Mouse (Mus musculus) megakaryocyte-erythroid progenitor cell, adult 5 weeks (primary cell): ENCODE results near the gene Gm9507. TPM values are rescaled to one million over a fixed set of nuclear protein-coding genes. Genes with fewer than 3 reads are reported as not detected.

Source experiments
- polyA plus RNA-seq: library from polyadenylated mRNA; stranded (reverse); fragments of >175 nt; gene quantifications from 2 replicates; pipeline ENCODE4 v1.2.3, GENCODE M21; 2012

Gene Gm9507
- polyA plus RNA-seq: not detected in 2 replicates

DNA sequence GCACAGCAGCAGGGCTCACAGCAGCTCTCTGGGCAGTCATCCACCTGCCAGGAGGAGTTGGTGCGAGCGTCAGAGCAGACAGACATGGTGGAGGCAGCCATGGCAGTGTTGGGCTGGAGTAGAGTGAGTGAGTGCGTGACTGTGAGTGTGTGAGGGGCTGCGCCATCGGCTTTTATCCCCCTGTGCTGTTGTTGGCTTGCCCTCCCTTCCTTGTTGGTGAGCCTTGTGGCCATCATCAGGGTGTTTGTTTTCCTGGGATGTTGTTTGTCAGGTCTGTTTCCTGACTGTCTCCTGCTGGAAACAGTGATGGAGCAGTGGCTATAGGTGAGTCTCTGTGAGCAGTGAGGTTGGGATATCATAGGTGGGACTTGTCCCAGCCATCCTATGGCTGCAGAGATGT is at the start of gene Gm9507:
TSS of gene Gm9507 (minus strand) at position 101 of the 400 bp plus-strand sequence.

DNA sequence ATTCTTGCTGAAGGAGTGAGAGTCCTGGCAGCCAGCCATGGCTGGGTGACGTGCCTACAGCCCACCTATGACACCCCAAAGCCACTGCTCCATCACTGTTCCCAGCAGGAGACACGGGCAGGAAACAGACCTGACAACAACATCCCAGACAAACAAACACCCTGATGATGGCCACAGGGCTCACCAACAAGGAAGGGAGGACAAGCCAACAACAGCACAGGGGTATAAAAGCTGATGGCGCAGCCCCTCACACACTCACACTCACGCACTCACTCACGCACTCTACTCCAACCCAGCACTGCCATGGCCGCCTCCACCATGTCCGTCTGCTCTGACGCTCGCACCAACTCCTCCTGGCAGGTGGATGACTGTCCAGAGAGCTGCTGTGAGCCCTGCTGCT is 40.9 kb upstream of the Gm9507 start, which contains the start of gene Gm10318:
TSS of gene Gm10318 (plus strand) at position 301 of the 400 bp plus-strand sequence.

DNA sequence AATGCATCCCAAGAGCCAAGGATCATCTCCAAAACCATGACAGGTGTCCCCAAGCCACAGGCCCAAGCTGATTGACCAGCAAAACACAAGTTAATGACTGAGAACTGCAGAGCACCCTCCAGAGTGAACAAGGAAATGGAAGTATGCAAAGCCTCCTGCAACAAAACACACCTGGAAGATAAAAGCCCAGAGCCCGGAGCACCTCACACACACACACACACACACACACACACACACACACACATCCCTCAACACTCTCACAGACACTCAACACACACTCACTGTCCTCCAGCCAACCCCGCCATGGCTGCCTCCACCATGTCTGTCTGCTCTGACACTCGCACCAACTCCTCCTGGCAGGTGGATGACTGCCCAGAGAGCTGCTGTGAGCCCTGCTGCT is 34.9 kb upstream of the Gm9507 start, which contains the start of gene Gm36176:
TSS of gene Gm36176 (plus strand) at position 301 of the 400 bp plus-strand sequence.

DNA sequence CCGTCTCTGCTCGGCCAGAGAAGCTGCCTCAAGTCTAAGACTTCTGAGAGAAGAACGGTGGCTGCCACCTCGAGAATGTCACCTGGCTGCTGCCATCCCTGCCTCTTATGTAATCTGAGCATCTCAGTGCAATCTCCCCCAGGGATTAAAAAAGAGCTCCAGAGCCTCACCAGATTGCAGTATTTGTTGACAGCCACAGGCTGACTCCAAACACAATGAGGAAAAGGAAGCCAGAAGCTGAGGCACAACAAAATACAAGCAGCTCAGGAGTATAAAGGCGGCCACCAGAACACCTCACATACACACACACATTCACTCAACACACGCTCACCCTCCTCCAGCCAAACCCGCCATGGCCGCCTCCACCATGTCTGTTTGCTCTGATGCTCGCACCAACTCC is 24.0 kb upstream of the Gm9507 start, which contains the start of gene Krtap10-10:
TSS of gene Krtap10-10 (plus strand) at position 301 of the 400 bp plus-strand sequence.

DNA sequence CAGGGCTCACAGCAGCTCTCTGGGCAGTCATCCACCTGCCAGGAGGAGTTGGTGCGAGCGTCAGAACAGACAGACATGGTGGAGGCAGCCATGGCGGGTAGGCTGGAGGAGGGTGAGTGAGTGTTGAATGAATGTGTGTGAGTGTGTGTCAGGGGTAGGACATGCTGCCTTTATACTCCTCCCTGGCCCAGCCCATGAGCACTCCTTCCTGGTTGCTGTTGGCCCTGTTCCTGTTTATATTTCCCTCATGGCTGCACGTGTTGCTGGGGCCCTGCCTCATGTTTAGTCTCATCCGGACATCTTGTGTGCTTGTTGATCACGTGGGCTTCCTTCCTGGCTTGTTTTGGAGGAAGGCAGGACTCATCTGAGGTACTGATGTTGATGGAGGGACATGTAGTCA is 15.3 kb upstream of the Gm9507 start, which contains the start of gene Krtap10-4:
TSS of gene Krtap10-4 (minus strand) at position 145 of the 400 bp plus-strand sequence.

DNA sequence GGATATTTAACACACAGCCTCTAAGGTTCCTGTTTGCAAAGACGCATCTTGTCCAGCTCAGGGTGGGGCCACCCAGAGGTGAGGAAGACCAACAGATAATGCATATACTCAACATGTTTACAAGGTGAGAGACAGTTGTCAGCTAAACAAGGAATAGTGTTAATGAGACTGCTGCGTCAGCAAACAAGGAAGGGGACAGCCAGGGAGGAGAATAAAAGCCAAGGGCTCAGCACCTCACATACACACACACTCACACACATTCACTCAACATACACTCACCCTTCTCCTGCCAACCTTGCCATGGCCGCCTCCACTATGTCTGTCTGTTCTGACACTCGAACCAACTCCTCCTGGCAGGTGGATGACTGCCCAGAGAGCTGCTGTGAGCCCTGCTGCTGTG is 2.7 kb upstream of the Gm9507 start, which contains the start of gene Gm2696:
TSS of gene Gm2696 (plus strand) at position 301 of the 400 bp plus-strand sequence.

DNA sequence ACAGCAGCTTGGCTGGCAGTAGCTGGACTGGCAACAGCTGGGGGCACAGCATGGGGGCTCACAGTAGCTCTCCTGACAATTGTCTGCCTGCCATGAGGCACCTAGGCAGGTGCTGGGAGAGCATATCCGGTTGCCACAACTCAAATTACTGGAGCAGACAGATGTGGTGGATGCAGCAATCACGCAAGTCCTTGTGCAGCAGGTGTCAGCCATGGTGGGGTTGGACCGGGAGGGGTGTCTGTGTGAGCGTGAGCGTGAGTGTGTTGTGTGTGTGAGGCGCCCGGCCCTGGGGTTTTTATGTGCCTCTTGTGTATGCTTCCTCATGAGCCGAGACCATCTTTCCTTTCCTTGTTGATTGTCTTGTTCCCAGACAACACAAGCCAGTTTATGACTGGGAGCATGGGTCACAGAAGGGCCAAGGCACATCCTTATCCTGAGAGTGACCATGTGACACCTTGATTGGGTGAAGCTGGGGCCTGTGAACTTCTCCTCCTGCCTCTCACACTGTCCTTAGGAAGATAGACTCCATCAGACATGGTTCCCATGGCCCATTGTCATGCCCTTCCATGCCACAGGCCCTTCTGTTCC is 12.6 kb downstream of the Gm9507 start, which contains the start of gene Gm19668:
TSS of gene Gm19668 (minus strand) at position 213 of the 588 bp plus-strand sequence.

DNA sequence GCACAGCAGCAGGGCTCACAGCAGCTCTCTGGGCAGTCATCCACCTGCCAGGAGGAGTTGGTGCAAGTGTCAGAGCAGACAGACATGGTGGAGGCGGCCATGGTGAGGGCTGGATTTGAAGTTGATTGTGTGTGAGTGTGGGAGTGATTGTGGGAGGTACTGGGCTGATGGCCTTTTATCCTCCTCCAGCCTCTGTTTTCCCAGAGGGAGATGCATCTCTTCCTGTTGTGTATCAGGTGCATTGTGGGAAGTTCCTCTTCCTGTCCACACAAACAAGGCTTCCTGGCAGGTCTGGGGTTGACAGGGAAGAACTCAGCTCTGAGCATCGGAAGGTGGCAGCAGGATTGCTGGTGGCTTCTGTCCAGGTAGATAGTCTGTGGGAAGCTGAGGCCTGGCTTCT is 16.7 kb downstream of the Gm9507 start, which contains the start of gene Gm9639:
TSS of gene Gm9639 (minus strand) at position 101 of the 400 bp plus-strand sequence.

DNA sequence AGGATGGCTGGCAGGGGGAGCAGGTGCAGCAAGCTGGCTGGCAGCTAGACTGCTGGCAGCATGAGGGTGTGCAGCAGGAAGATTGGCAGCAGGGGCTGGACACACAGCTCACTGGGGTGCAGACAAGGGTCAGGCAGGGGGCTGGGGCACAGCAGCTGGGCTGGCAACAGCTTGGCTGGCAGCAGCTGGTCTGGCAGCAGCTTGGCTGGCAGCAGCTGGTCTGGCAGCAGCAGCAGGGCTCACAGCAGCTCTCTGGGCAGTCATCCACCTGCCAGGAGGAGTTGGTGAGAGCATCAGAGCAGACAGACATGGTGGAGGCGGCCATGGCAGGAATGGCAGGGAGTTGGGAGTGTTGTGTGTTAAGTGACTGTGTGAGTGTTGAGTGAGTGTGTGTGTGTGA is 23.8 kb downstream of the Gm9507 start, which contains the start of gene Gm7137:
TSS of gene Gm7137 (minus strand) at position 325 of the 400 bp plus-strand sequence.

DNA sequence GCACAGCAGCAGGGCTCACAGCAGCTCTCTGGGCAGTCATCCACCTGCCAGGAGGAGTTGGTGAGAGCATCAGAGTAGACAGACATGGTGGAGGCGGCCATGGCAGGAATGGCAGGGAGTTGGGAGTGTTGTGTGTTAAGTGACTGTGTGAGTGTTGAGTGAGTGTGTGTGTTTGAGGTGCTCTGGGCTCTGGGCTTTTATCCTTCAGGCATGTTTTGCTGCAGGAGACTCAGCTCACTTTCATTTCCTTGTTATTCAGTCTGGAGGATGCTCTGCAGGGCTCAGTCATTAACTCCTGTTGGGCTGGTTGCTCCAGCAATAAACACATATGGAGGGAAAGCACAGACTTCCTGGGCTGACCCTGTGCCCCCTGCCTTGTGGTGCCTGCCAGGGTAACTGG is 29.2 kb downstream of the Gm9507 start, which contains the start of gene Gm3250:
TSS of gene Gm3250 (minus strand) at position 101 of the 400 bp plus-strand sequence.

DNA sequence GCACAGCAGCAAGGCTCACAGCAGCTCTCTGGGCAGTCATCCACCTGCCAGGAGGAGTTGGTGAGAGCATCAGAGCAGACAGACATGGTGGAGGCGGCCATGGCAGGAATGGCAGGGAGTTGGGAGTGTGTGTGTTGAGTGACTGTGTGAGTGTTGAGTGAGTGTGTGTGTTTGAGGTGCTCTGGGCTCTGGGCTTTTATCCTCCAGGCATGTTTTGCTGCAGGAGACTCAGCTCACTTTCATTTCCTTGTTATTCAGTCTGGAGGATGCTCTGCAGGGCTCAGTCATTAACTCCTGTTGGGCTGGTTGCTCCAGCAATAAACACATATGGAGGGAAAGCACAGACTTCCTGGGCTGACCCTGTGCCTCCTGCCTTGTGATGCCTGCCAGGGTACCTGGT is 34.8 kb downstream of the Gm9507 start, which contains the start of gene Gm7138:
TSS of gene Gm7138 (minus strand) at position 101 of the 400 bp plus-strand sequence.

DNA sequence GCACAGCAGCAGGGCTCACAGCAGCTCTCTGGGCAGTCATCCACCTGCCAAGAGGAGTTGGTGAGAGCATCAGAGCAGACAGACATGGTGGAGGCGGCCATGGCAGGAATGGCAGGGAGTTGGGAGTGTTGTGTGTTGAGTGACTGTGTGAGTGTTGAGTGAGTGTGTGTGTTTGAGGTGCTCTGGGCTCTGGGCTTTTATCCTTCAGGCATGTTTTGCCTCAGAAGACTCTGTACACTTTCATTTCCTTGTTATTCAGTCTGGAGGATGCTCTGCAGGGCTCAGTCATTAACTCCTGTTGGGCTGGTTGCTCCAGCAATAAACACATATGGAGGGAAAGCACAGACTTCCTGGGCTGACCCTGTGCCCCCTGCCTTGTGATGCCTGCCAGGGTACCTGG is 40.4 kb downstream of the Gm9507 start, which contains the start of gene Gm3238:
TSS of gene Gm3238 (minus strand) at position 101 of the 400 bp plus-strand sequence.

Other genes with a start within 250 kb of the Gm9507 start
- gene Pttg1ip, start 230.1 kb downstream of the Gm9507 start, polyA plus RNA-seq: 119 and 164 TPM in 2 replicates
- 207 and 270 TPM in 2 replicates for gene Sumo3, start 205.7 kb downstream of the Gm9507 start, polyA plus RNA-seq
- gene Gm49325, start 205.6 kb downstream of the Gm9507 start, polyA plus RNA-seq: 2.6 TPM in 1 of 2 replicates, not detected in the other
- gene Ube2g2, start 189.6 kb downstream of the Gm9507 start, polyA plus RNA-seq: 43.2 and 45.3 TPM in 2 replicates
- 0.16 and 0.70 TPM in 2 replicates for gene Tspear, start 125.3 kb downstream of the Gm9507 start, polyA plus RNA-seq
- gene Gm19402, start 121.1 kb downstream of the Gm9507 start, polyA plus RNA-seq: not detected in 2 replicates
- 0.09 TPM in 1 of 2 replicates, not detected in the other for gene Gm9508, start 114.6 kb downstream of the Gm9507 start, polyA plus RNA-seq
- not detected in 2 replicates for gene Gm10272, start 105.2 kb downstream of the Gm9507 start, polyA plus RNA-seq
- gene Gm10024, start 100.4 kb downstream of the Gm9507 start, polyA plus RNA-seq: not detected in 2 replicates
- not detected in 2 replicates for gene Gm10142, start 96.0 kb downstream of the Gm9507 start, polyA plus RNA-seq
- gene Krtap12-1, start 91.2 kb downstream of the Gm9507 start, polyA plus RNA-seq: not detected in 2 replicates
- not detected in 2 replicates for gene Gm10100, start 85.4 kb downstream of the Gm9507 start, polyA plus RNA-seq
- gene Gm18596, start 69.2 kb downstream of the Gm9507 start, polyA plus RNA-seq: not detected in 2 replicates
- gene Gm9736, start 60.5 kb downstream of the Gm9507 start, polyA plus RNA-seq: not detected in 2 replicates
- not detected in 2 replicates for gene Gm3233, start 52.2 kb downstream of the Gm9507 start, polyA plus RNA-seq
- not detected in 2 replicates for gene Gm3238, start 40.5 kb downstream of the Gm9507 start, polyA plus RNA-seq
- gene Gm7138, start 34.9 kb downstream of the Gm9507 start, polyA plus RNA-seq: not detected in 2 replicates
- not detected in 2 replicates for gene Gm3250, start 29.3 kb downstream of the Gm9507 start, polyA plus RNA-seq
- gene Gm7137, start 23.6 kb downstream of the Gm9507 start, polyA plus RNA-seq: not detected in 2 replicates
- gene Gm9639, start 16.8 kb downstream of the Gm9507 start, polyA plus RNA-seq: not detected in 2 replicates
- gene Gm19668, start 12.7 kb downstream of the Gm9507 start, polyA plus RNA-seq: not detected in 2 replicates
- not detected in 2 replicates for gene Gm2696, start 2.8 kb upstream of the Gm9507 start, polyA plus RNA-seq
- not detected in 2 replicates for gene Krtap10-4, start 15.3 kb upstream of the Gm9507 start, polyA plus RNA-seq
- not detected in 2 replicates for gene Krtap10-10, start 24.1 kb upstream of the Gm9507 start, polyA plus RNA-seq
- gene Gm36176, start 35.0 kb upstream of the Gm9507 start, polyA plus RNA-seq: not detected in 2 replicates
- 0.12 TPM in 1 of 2 replicates, not detected in the other for gene Gm10318, start 41.0 kb upstream of the Gm9507 start, polyA plus RNA-seq
- not detected in 2 replicates for gene Gm3285, start 50.1 kb upstream of the Gm9507 start, polyA plus RNA-seq
- gene Lrrc3, start 90.7 kb upstream of the Gm9507 start, polyA plus RNA-seq: 0.07 and 0.10 TPM in 2 replicates
- gene Trpm2, start 158.7 kb upstream of the Gm9507 start, polyA plus RNA-seq: 1.8 and 3.2 TPM in 2 replicates
- gene 1810043G02Rik, start 166.7 kb upstream of the Gm9507 start, polyA plus RNA-seq: 31.2 and 32.5 TPM in 2 replicates
- gene Pfkl, start 198.2 kb upstream of the Gm9507 start, polyA plus RNA-seq: 92.4 and 96.4 TPM in 2 replicates
- gene Dnmt3l, start 230.1 kb upstream of the Gm9507 start, polyA plus RNA-seq: 0.25 and 0.51 TPM in 2 replicates
- gene Aire, start 231.8 kb upstream of the Gm9507 start, polyA plus RNA-seq: 0.47 and 0.55 TPM in 2 replicates